Mouse (Mus musculus): ENCODE results near the gene Psrc1. TPM values are rescaled to one million over a fixed set of nuclear protein-coding genes. Genes with fewer than 3 reads are reported as not detected.
A peak's percentile ranks its signal among the peaks of the same experiment; 100 is the strongest.

Gene Psrc1
- total RNA-seq, 1 experiment, result 172 TPM

DNA sequence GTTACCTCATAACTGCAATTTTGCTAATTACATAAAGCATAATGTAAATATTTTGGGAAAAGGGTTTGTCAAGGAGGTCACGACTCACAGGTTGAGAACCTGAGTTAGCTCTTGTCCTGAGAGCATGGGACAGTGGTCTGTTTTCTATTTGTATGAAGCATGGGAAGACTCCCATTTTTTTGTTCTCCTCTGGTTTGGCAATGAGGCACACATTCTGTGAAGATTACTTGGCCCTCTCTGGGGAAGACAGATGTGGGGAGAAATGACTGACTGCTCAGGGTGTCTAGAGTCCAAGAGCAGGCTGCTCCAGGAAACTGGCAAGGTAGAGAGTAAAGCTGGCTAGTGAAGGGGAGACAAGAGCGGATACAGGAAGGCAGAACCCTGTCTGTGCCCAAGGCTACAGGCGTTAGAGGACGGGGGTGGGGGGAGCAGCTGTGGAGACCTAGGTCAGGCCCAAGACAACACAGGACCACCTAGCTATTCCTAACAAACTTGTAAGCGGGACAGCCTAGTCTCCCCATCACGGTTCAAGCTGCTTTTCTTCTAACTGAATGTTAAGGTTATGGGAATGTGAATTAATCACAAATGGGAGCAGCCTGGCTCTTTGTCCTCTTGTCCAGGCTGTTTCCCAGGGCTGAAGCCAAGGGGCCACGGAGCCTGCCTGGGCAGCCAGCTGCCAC is 41.4 kb downstream of the Psrc1 start:
- no peak for TF ChIP-seq ZC3H11A (IDR thresholded peaks at IDR 0.05; ENCODE audit: borderline replicate concordance, low read depth, low read length)
- no peak for TF ChIP-seq ZNF384 (IDR thresholded peaks at IDR 0.05; ENCODE audit: low read depth, low read length)
- TF ChIP-seq MAFK (IDR thresholded peaks at IDR 0.05; ENCODE audit: insufficient read depth, low read depth, low read length), result no peak
- TF ChIP-seq HCFC1 (IDR thresholded peaks at IDR 0.05; ENCODE audit: borderline replicate concordance, insufficient read depth, low read length), result no peak
- no peak for TF ChIP-seq CHD2 (IDR thresholded peaks at IDR 0.05; ENCODE audit: low read depth, low read length)
- Histone ChIP-seq H3K4me1 (ENCODE audit: control insufficient read depth in 2 of 2, insufficient read depth in 2 of 2, low read length in 2 of 2, poor library complexity in 1 of 2) (peaks cover 2 to 16% of the 10 kb centered on the region in 2 experiments; a peak in 3 of 4 replicates), H3K9me3 (ENCODE audit: control insufficient read depth, insufficient read depth, low read depth, low read length) (no peaks in the 10 kb centered on the region), H3K4me3 (ENCODE audit: insufficient read depth in 1 of 2, low read depth in 1 of 2, low read length in 2 of 2, poor library complexity in 1 of 2, severe bottlenecking in 1 of 2) (no peak overlapping the region), H3K27ac (ENCODE audit: insufficient read depth, low read depth, low read length, poor library complexity, severe bottlenecking) (no peak overlapping the region), H3K36me3 (ENCODE audit: control insufficient read depth, insufficient read depth, low read length, poor library complexity, severe bottlenecking) (peaks cover 44% of the 10 kb centered on the region), H3K9ac (ENCODE audit: insufficient read depth, low read depth, low read length, poor library complexity, severe bottlenecking) (no peak overlapping the region)
- no peak for DNase-seq (ENCODE audit: low read depth, low spot score)
- in situ Hi-C loops (cut with MboI; ENCODE audit: low sequenced_read_pairs in 2 of 2, unreplicated experiment in 2 of 2), result no loop called here

- H3K36me3 ChIP-seq (ENCODE audit: control insufficient read depth, insufficient read depth, low read length, poor library complexity, severe bottlenecking), result peaks cover 47% of the 10 kb centered on the region
- H3K27ac ChIP-seq (ENCODE audit: insufficient read depth, low read depth, low read length, poor library complexity, severe bottlenecking), result no peak overlapping the region
- H3K9me3 ChIP-seq (ENCODE audit: control insufficient read depth, insufficient read depth, low read depth, low read length), result no peaks in the 10 kb centered on the region
- H3K4me1 ChIP-seq (ENCODE audit: control insufficient read depth in 2 of 2, insufficient read depth in 2 of 2, low read length in 2 of 2, poor library complexity in 1 of 2), result peaks cover 2 to 16% of the 10 kb centered on the region in 2 experiments; a peak in 3 of 4 replicates
- TF ChIP-seq ZNF384 (IDR thresholded peaks at IDR 0.05; ENCODE audit: low read depth, low read length), result no peak
- TF ChIP-seq HCFC1 (IDR thresholded peaks at IDR 0.05; ENCODE audit: borderline replicate concordance, insufficient read depth, low read length), result no peak
- no peak for TF ChIP-seq CHD2 (IDR thresholded peaks at IDR 0.05; ENCODE audit: low read depth, low read length)
- H3K4me3 ChIP-seq (ENCODE audit: insufficient read depth in 1 of 2, low read depth in 1 of 2, low read length in 2 of 2, poor library complexity in 1 of 2, severe bottlenecking in 1 of 2), result no peak overlapping the region
- in situ Hi-C loops (cut with MboI; ENCODE audit: low sequenced_read_pairs in 2 of 2, unreplicated experiment in 2 of 2), result no loop called here
- H3K9ac ChIP-seq (ENCODE audit: insufficient read depth, low read depth, low read length, poor library complexity, severe bottlenecking), result no peak overlapping the region
- DNase-seq (ENCODE audit: low read depth, low spot score), result no peak
These were observed 42.0 kb downstream of the Psrc1 start for GRCm38 (mm10) chr3:108425624-108426018.

- TF ChIP-seq MAFK (IDR thresholded peaks at IDR 0.05; ENCODE audit: insufficient read depth, low read depth, low read length), result no peak
- TF ChIP-seq ZNF384 (IDR thresholded peaks at IDR 0.05; ENCODE audit: low read depth, low read length), result no peak
- TF ChIP-seq HCFC1 (IDR thresholded peaks at IDR 0.05; ENCODE audit: borderline replicate concordance, insufficient read depth, low read length), result no peak
- no peak overlapping the region for H3K9ac ChIP-seq (ENCODE audit: insufficient read depth, low read depth, low read length, poor library complexity, severe bottlenecking)
- DNase-seq (ENCODE audit: low read depth, low spot score), result no peak
- H3K4me3 ChIP-seq (ENCODE audit: insufficient read depth in 1 of 2, low read depth in 1 of 2, low read length in 2 of 2, poor library complexity in 1 of 2, severe bottlenecking in 1 of 2), result no peak overlapping the region
- no peaks in the 10 kb centered on the region for H3K9me3 ChIP-seq (ENCODE audit: control insufficient read depth, insufficient read depth, low read depth, low read length)
- H3K4me1 ChIP-seq (ENCODE audit: control insufficient read depth in 2 of 2, insufficient read depth in 2 of 2, low read length in 2 of 2, poor library complexity in 1 of 2), result peaks cover 7 to 8% of the 10 kb centered on the region in 2 experiments
- peak overlapping the region; percentile 45; the same call in 1 of the 2 replicates for H3K27ac ChIP-seq (ENCODE audit: insufficient read depth, low read depth, low read length, poor library complexity, severe bottlenecking)
- in situ Hi-C loops (cut with MboI; ENCODE audit: low sequenced_read_pairs in 2 of 2, unreplicated experiment in 2 of 2), result no loop called here
- peaks cover 73% of the 10 kb centered on the region for H3K36me3 ChIP-seq (ENCODE audit: control insufficient read depth, insufficient read depth, low read length, poor library complexity, severe bottlenecking)
These were observed 49.0 kb downstream of the Psrc1 start for GRCm38 (mm10) chr3:108432542-108433187.

DNA sequence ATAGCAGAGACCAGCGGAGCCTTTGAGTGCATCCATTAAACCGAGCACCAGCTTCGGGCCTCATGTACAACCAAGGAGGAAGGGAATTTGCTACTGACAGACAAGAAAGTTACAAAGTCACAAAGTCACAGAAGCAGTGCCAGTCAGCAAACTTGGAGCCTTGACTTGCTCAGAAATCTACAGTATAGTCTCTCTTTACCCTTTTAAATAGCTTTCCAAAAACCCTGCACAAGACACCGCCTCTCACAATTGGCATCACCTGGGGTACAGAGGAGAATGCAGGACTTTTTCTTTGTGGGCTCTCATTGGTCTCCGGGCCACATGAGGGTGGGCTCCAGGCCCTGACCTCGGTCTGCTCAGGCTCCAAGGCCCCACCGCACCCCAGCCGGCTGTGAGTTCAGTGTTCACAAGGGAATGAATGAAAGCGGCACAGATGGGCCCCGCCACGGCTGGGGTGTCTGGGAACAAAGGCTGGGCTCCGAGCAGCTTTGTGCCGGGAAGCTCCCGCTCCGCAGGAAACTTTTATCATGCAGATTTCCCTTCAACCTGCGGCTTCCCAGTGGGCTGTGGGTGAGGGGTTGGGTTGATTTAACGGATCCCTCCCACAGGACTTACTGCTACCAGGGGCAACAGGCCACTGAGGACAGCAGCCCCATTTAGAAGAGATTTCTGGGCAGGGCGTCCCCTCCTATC is 49.7 kb downstream of the Psrc1 start:
- H3K9ac ChIP-seq (ENCODE audit: insufficient read depth, low read depth, low read length, poor library complexity, severe bottlenecking), result no peak overlapping the region
- TF ChIP-seq HCFC1 (IDR thresholded peaks at IDR 0.05; ENCODE audit: borderline replicate concordance, insufficient read depth, low read length) (no peak), ZNF384 (IDR thresholded peaks at IDR 0.05; ENCODE audit: low read depth, low read length) (no peak), CHD2 (IDR thresholded peaks at IDR 0.05; ENCODE audit: low read depth, low read length) (no peak), ZC3H11A (IDR thresholded peaks at IDR 0.05; ENCODE audit: borderline replicate concordance, low read depth, low read length) (no peak)
- H3K4me3 ChIP-seq (ENCODE audit: insufficient read depth in 1 of 2, low read depth in 1 of 2, low read length in 2 of 2, poor library complexity in 1 of 2, severe bottlenecking in 1 of 2), result peak overlapping the region; percentile 14 to 44; a peak in 3 of 4 replicates
- DNase-seq (ENCODE audit: low read depth, low spot score), result peak; percentile 94
- H3K4me1 ChIP-seq (ENCODE audit: control insufficient read depth in 2 of 2, insufficient read depth in 2 of 2, low read length in 2 of 2, poor library complexity in 1 of 2), result peaks cover 7 to 8% of the 10 kb centered on the region in 2 experiments
- no peaks in the 10 kb centered on the region for H3K9me3 ChIP-seq (ENCODE audit: control insufficient read depth, insufficient read depth, low read depth, low read length)
- H3K27ac ChIP-seq (ENCODE audit: insufficient read depth, low read depth, low read length, poor library complexity, severe bottlenecking), result peak overlapping the region; percentile 45
- H3K36me3 ChIP-seq (ENCODE audit: control insufficient read depth, insufficient read depth, low read length, poor library complexity, severe bottlenecking), result peaks cover 68% of the 10 kb centered on the region
- in situ Hi-C loops (cut with MboI; ENCODE audit: low sequenced_read_pairs in 2 of 2, unreplicated experiment in 2 of 2), result no loop called here

Data from ES-E14 (cell line).